Mouse (Mus musculus): Measurements from ENCODE around the gene Utp15. TPM values are rescaled to one million over a fixed set of nuclear protein-coding genes. Genes with fewer than 3 reads are reported as not detected.

The Utp15 gene
- total RNA-seq (2021) (1 to 10 TPM; 5.7 to 6.7 TPM), polyA plus RNA-seq (2012; rRNA removed) (4.2 and 6.2 TPM in 2 replicates)
- long read RNA-seq, full-length matches to known transcripts, result 9 of 9 reads
- long read RNA-seq, partial matches to known transcripts, result 0 of 9 reads
- long read RNA-seq, other reads (novel, unspliced or antisense), result 0 of 9 reads

DNA sequence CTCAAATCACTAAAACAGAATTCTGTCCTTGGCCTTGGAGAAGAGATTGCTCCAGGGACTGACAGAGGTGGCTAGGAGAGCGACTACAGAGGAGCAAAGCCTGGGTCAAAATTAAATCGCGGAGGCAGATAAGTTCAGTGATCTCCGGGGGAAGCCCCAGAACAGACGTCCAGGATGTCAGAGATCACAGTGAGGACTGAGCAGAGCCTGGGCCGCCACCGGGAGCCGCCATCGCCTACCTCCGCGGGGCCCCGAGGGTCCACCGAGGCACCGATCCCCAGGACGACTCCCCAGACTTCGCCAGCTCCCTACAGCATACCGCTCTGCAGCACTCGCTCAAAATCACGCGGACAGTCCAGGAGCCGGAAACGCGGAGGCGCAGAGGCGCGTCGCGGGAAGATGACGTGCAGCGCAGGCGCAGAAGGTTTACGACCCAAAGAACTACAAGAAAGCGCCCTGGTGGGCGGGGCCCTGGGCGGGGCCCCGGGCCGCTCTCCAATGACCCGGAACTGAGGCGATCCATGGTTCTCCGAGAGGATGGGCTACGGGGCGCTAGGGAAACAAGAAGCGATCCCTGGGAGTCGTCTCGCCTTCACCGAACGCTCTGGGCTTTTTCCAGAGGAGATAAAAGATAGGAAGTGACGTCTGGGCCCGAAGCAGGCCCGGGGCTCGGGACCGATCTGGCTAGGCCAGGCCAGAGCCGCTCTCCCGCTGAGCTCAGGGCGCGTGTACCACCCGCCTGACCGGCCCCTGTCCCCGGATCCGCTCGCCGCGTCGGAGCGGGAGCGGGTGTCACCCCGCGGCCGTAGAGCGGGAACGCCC, at the start of gene Utp15, which contains the start of gene Ankra2:
Gene Utp15 (minus strand): TSS at position 406 of the 822 bp plus-strand sequence.
Gene Ankra2 (plus strand): TSS at position 439 of the 822 bp plus-strand sequence.
- intact Hi-C loops (cut with DNase I), result loop anchor here (2.0 to 10.0 kb wide), 4 partner anchors 36 to 1126 kb away; partner anchors contain the start of genes Btf3, Gfm2, Hexb and Nsa2
- WGBS, result under 1% methylated on average over 71 of the region's 71 CpGs
- Histone ChIP-seq H3K4me3 (peak within 1 kb of the TSS; percentile 78), H3K4me1 (ENCODE audit: control insufficient read depth, insufficient read depth, low read length) (no peaks in the 10 kb centered on the region; the same call in none of the 2 replicates), H3K27ac (peak within 1 kb of the TSS; percentile 94), H3K9ac (ENCODE audit: low read depth, low read length) (peak within 1 kb of the TSS; percentile 85), H3K27me3 (ENCODE audit: control insufficient read depth, insufficient read depth, low read length) (no peaks in the 10 kb centered on the region), H3K79me2 (replicated peaks; ENCODE audit: control insufficient read depth, insufficient read depth, low read length) (no peaks in the 10 kb centered on the region), H3K36me3 (ENCODE audit: control insufficient read depth, insufficient read depth, low read length) (peaks cover 5% of the 10 kb centered on the region; the same call in 1 of the 2 replicates)
- DNase-seq, result peak; percentile 97 to 99
- TF ChIP-seq POLR2A (IDR thresholded peaks at IDR 0.05; ENCODE audit: insufficient read depth, low read depth, low read length), result peak; percentile 67
- peak; percentile 72 for TF ChIP-seq EP300 (IDR thresholded peaks at IDR 0.05; ENCODE audit: insufficient read depth, low read depth, low read length)
- TF ChIP-seq CTCF (IDR thresholded peaks at IDR 0.05), result no peak

DNA sequence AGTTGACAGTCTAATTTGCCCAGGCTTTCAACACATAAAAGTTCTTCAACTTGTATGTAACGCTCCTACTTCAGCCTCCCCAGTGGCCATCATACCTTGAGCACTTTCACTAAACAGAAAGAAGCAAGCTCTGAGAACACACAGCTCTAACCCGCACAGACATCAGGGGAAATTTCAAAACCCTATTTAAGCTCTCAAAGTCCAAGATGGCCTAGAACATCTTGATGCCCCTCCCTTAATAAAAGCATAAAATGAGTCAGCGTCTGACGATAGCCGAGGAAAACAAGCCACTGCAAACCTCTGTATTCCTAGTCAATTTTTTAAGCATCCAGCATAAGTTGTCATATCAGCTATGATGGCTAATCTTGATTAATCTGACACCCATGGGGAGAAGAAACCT, 48.8 kb upstream of the Utp15 start:
- Histone ChIP-seq H3K9ac (ENCODE audit: low read depth, low read length) (no peak overlapping the region), H3K27me3 (ENCODE audit: control insufficient read depth, insufficient read depth, low read length) (no peaks in the 10 kb centered on the region), H3K79me2 (replicated peaks; ENCODE audit: control insufficient read depth, insufficient read depth, low read length) (peaks cover 5% of the 10 kb centered on the region; the same call in 1 of the 2 replicates), H3K36me3 (ENCODE audit: control insufficient read depth, insufficient read depth, low read length) (peaks cover 42% of the 10 kb centered on the region), H3K4me3 (no peak overlapping the region), H3K4me1 (ENCODE audit: control insufficient read depth, insufficient read depth, low read length) (peaks cover 4% of the 10 kb centered on the region), H3K27ac (no peak overlapping the region)
- intact Hi-C loops (cut with DNase I), result no loop called here
- TF ChIP-seq CTCF (IDR thresholded peaks at IDR 0.05) (no peak), EP300 (IDR thresholded peaks at IDR 0.05; ENCODE audit: insufficient read depth, low read depth, low read length) (no peak), POLR2A (IDR thresholded peaks at IDR 0.05; ENCODE audit: insufficient read depth, low read depth, low read length) (no peak)
- WGBS, result 94% methylated on average over 5 of the region's 5 CpGs
- no peak for DNase-seq

DNA sequence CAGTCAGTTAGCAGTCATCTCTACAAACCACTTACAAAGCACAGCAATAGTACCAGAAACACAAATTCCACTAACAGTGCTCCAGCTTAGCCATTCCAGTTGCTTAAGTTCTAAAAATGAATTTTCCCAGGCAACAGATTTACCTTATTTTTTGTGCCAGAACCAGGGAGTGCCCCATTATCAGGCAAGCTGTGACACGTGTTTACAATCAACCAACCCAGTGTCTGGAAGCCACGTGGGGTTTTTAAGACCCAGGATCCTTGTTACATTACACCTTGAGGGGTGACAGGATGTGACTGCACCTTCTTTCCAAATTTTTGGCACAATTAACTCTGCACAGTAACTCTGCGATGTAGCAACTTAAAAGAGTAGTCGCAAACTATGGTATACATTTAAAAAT, 45.9 kb upstream of the Utp15 start:
- TF ChIP-seq EP300 (IDR thresholded peaks at IDR 0.05; ENCODE audit: insufficient read depth, low read depth, low read length) (no peak), POLR2A (IDR thresholded peaks at IDR 0.05; ENCODE audit: insufficient read depth, low read depth, low read length) (no peak), CTCF (IDR thresholded peaks at IDR 0.05) (no peak)
- Histone ChIP-seq H3K4me3 (no peak overlapping the region), H3K36me3 (ENCODE audit: control insufficient read depth, insufficient read depth, low read length) (peaks cover 28% of the 10 kb centered on the region), H3K27ac (no peak overlapping the region), H3K9ac (ENCODE audit: low read depth, low read length) (no peak overlapping the region), H3K4me1 (ENCODE audit: control insufficient read depth, insufficient read depth, low read length) (peaks cover 3% of the 10 kb centered on the region; the same call in 1 of the 2 replicates), H3K79me2 (replicated peaks; ENCODE audit: control insufficient read depth, insufficient read depth, low read length) (no peaks in the 10 kb centered on the region), H3K27me3 (ENCODE audit: control insufficient read depth, insufficient read depth, low read length) (no peaks in the 10 kb centered on the region)
- intact Hi-C loops (cut with DNase I), result no loop called here
- 77% methylated on average over 4 of the region's 4 CpGs for WGBS
- DNase-seq, result no peak

DNA sequence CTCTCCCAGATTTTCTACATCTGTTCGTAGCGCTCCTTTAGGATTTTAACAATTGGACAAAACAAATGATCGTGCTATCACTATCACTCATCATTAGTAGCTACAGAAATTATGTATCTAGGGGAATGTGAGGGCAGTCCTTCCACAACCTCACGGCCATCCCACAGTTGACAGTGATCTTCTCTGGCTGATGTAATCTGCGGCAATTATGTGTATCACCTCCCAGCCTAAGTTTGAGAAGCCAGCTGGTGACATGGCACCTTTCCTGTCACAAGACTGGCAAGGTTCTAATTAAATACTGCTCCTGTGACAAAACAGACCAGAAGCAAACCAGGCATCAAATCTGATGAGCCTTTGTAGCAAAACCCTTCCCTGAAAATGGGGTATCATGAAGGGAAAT, 45.2 kb upstream of the Utp15 start:
- no peak for TF ChIP-seq POLR2A (IDR thresholded peaks at IDR 0.05; ENCODE audit: insufficient read depth, low read depth, low read length)
- no peak for TF ChIP-seq EP300 (IDR thresholded peaks at IDR 0.05; ENCODE audit: insufficient read depth, low read depth, low read length)
- TF ChIP-seq CTCF (IDR thresholded peaks at IDR 0.05), result no peak
- Histone ChIP-seq H3K27ac (no peak overlapping the region), H3K36me3 (ENCODE audit: control insufficient read depth, insufficient read depth, low read length) (peaks cover 25% of the 10 kb centered on the region), H3K4me1 (ENCODE audit: control insufficient read depth, insufficient read depth, low read length) (peaks cover 3% of the 10 kb centered on the region; the same call in 1 of the 2 replicates), H3K4me3 (no peak overlapping the region), H3K9ac (ENCODE audit: low read depth, low read length) (no peak overlapping the region), H3K27me3 (ENCODE audit: control insufficient read depth, insufficient read depth, low read length) (no peaks in the 10 kb centered on the region), H3K79me2 (replicated peaks; ENCODE audit: control insufficient read depth, insufficient read depth, low read length) (no peaks in the 10 kb centered on the region)
- no peak for DNase-seq
- 89% methylated on average over 5 of the region's 5 CpGs for WGBS
- intact Hi-C loops (cut with DNase I), result no loop called here

DNA sequence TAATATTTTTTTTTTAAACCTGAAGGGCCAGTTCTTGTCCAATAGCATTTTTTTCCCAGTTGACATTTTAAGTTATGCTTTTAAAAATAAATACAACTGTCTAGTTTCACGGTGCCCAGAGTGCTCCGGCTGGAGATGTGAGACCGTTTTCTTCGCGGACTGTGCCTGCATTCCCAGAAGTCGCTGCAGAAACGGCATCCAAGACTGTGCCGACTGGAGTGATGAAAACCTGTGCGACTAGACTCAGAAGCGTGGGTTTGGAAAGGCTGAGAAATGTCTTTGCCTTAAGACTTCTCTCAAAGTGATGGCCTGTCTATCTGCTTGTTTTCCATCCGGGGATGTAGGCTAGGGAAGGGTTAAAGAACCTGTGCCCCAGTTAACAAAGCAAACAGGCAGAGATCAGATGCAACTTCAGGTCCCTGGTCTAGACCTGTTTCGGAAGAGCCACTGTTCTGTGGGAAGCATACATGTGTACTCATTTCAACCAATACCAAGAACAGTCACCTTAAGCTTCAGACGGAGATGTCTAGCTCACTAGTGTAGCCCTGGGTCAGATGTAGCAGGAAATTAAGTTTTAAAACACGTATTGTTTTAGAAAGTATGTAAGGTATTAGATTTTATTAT, 44.1 kb upstream of the Utp15 start:
- H3K79me2 ChIP-seq (replicated peaks; ENCODE audit: control insufficient read depth, insufficient read depth, low read length), result no peaks in the 10 kb centered on the region
- no peak for TF ChIP-seq EP300 (IDR thresholded peaks at IDR 0.05; ENCODE audit: insufficient read depth, low read depth, low read length)
- TF ChIP-seq CTCF (IDR thresholded peaks at IDR 0.05), result no peak
- TF ChIP-seq POLR2A (IDR thresholded peaks at IDR 0.05; ENCODE audit: insufficient read depth, low read depth, low read length), result no peak
- H3K4me3 ChIP-seq, result no peak overlapping the region
- no peak overlapping the region for H3K9ac ChIP-seq (ENCODE audit: low read depth, low read length)
- peaks cover 3% of the 10 kb centered on the region; the same call in 1 of the 2 replicates for H3K4me1 ChIP-seq (ENCODE audit: control insufficient read depth, insufficient read depth, low read length)
- H3K36me3 ChIP-seq (ENCODE audit: control insufficient read depth, insufficient read depth, low read length), result peaks cover 20% of the 10 kb centered on the region
- H3K27me3 ChIP-seq (ENCODE audit: control insufficient read depth, insufficient read depth, low read length), result no peaks in the 10 kb centered on the region
- intact Hi-C loops (cut with DNase I), result no loop called here
- no peak overlapping the region for H3K27ac ChIP-seq
- WGBS, result 38% methylated on average over 14 of the region's 14 CpGs
- DNase-seq, result no peak

Measured in heart, adult 2 months (tissue).